Mouse (Mus musculus): ENCODE data around the gene A030014E15Rik. TPM values are rescaled to one million over a fixed set of nuclear protein-coding genes. Genes with fewer than 3 reads are reported as not detected.
"Not testable (repeated sequence)": the region's sequence is repeated elsewhere in the genome, so short reads cannot be mapped to it uniquely, and the experiment has no call there.

A030014E15Rik gene
- polyA plus RNA-seq (2015; fragmentation: Nextera tagmentation; extraction: Ambion mirVana) = not detected in 2 replicates

GRCm38 (mm10) chr1:82924650-82925049 is at the start of gene A030014E15Rik:
A030014E15Rik (plus strand) TSS chr1:82924917.
- Histone ChIP-seq H3K4me3 (ENCODE audit: low read length) (no peak within 1 kb of the TSS), H3K27me3 (ENCODE audit: insufficient read depth, low read length) (no peaks in the 10 kb centered on the region), H3K9me3 (ENCODE audit: low read length) (no peaks in the 10 kb centered on the region), H3K9ac (replicated peaks; ENCODE audit: low read length) (no peak within 1 kb of the TSS), H3K4me2 (replicated peaks; ENCODE audit: low read depth, low read length) (no peak within 1 kb of the TSS), H3K27ac (ENCODE audit: low read length) (no peak within 1 kb of the TSS), H3K4me1 (ENCODE audit: insufficient read depth, low read length) (no peaks in the 10 kb centered on the region), H3K36me3 (ENCODE audit: insufficient read depth, low read length) (no peaks in the 10 kb centered on the region)
- whole genome bisulfite sequencing = 86% methylated on average over 6 of the region's 6 CpGs
- no peak for ATAC-seq (ENCODE audit: low FRiP score, low TSS enrichment)

- Histone ChIP-seq H3K36me3 (ENCODE audit: insufficient read depth, low read length) (peaks cover 34% of the 10 kb centered on the region), H3K9ac (replicated peaks; ENCODE audit: low read length) (no peak overlapping the region), H3K4me1 (ENCODE audit: insufficient read depth, low read length) (no peaks in the 10 kb centered on the region), H3K4me2 (replicated peaks; ENCODE audit: low read depth, low read length) (no peak overlapping the region), H3K27me3 (ENCODE audit: insufficient read depth, low read length) (no peaks in the 10 kb centered on the region), H3K27ac (ENCODE audit: low read length) (no peak overlapping the region), H3K4me3 (ENCODE audit: low read length) (no peak overlapping the region), H3K9me3 (ENCODE audit: low read length) (no peaks in the 10 kb centered on the region)
- 75% methylated on average over 2 of the region's 2 CpGs for WGBS
- no peak for ATAC-seq (ENCODE audit: low FRiP score, low TSS enrichment)
Measured at GRCm38 (mm10) chr1:82879172-82879571, 45.5 kb upstream of the A030014E15Rik start.

- no peaks in the 10 kb centered on the region for H3K27me3 ChIP-seq (ENCODE audit: insufficient read depth, low read length)
- no peak overlapping the region for H3K9ac ChIP-seq (replicated peaks; ENCODE audit: low read length)
- H3K27ac ChIP-seq (ENCODE audit: low read length) = no peak overlapping the region
- no peak overlapping the region for H3K4me3 ChIP-seq (ENCODE audit: low read length)
- whole genome bisulfite sequencing = 88% methylated on average over 8 of the region's 8 CpGs
- H3K4me2 ChIP-seq (replicated peaks; ENCODE audit: low read depth, low read length) = no peak overlapping the region
- H3K4me1 ChIP-seq (ENCODE audit: insufficient read depth, low read length) = no peaks in the 10 kb centered on the region
- ATAC-seq (ENCODE audit: low FRiP score, low TSS enrichment) = no peak
- peaks cover 33% of the 10 kb centered on the region for H3K36me3 ChIP-seq (ENCODE audit: insufficient read depth, low read length)
- H3K9me3 ChIP-seq (ENCODE audit: low read length) = no peaks in the 10 kb centered on the region
Measured at GRCm38 (mm10) chr1:82880196-82880595, 44.5 kb upstream of the A030014E15Rik start.

GRCm38 (mm10) chr1:82893269-82893668 is 31.4 kb upstream of the A030014E15Rik start:
- Histone ChIP-seq H3K36me3 (ENCODE audit: insufficient read depth, low read length) (peaks cover 20% of the 10 kb centered on the region), H3K27ac (ENCODE audit: low read length) (no peak overlapping the region), H3K4me3 (ENCODE audit: low read length) (no peak overlapping the region), H3K4me1 (ENCODE audit: insufficient read depth, low read length) (no peaks in the 10 kb centered on the region), H3K9ac (replicated peaks; ENCODE audit: low read length) (no peak overlapping the region), H3K4me2 (replicated peaks; ENCODE audit: low read depth, low read length) (no peak overlapping the region), H3K9me3 (ENCODE audit: low read length) (no peaks in the 10 kb centered on the region), H3K27me3 (ENCODE audit: insufficient read depth, low read length) (no peaks in the 10 kb centered on the region)
- 93% methylated on average over 7 of the region's 7 CpGs for WGBS
- ATAC-seq (ENCODE audit: low FRiP score, low TSS enrichment) = no peak

- Histone ChIP-seq H3K27ac (ENCODE audit: low read length) (no peak overlapping the region), H3K4me1 (ENCODE audit: insufficient read depth, low read length) (no peaks in the 10 kb centered on the region), H3K9ac (replicated peaks; ENCODE audit: low read length) (no peak overlapping the region), H3K4me3 (ENCODE audit: low read length) (no peak overlapping the region), H3K4me2 (replicated peaks; ENCODE audit: low read depth, low read length) (no peak overlapping the region), H3K27me3 (ENCODE audit: insufficient read depth, low read length) (no peaks in the 10 kb centered on the region), H3K36me3 (ENCODE audit: insufficient read depth, low read length) (peaks cover 13% of the 10 kb centered on the region), H3K9me3 (ENCODE audit: low read length) (no peaks in the 10 kb centered on the region)
- 96% methylated on average over 1 of the region's 1 CpGs for WGBS
- no peak for ATAC-seq (ENCODE audit: low FRiP score, low TSS enrichment)
Measured at GRCm38 (mm10) chr1:82900567-82900966, 24.1 kb upstream of the A030014E15Rik start.

GRCm38 (mm10) chr1:82901201-82901600 is 23.5 kb upstream of the A030014E15Rik start:
- H3K27me3 ChIP-seq (ENCODE audit: insufficient read depth, low read length) = no peaks in the 10 kb centered on the region
- no peak for ATAC-seq (ENCODE audit: low FRiP score, low TSS enrichment)
- no peaks in the 10 kb centered on the region for H3K4me1 ChIP-seq (ENCODE audit: insufficient read depth, low read length)
- no peaks in the 10 kb centered on the region for H3K9me3 ChIP-seq (ENCODE audit: low read length)
- H3K27ac ChIP-seq (ENCODE audit: low read length) = no peak overlapping the region
- WGBS = 89% methylated on average over 3 of the region's 3 CpGs
- H3K36me3 ChIP-seq (ENCODE audit: insufficient read depth, low read length) = peaks cover 13% of the 10 kb centered on the region
- no peak overlapping the region for H3K4me2 ChIP-seq (replicated peaks; ENCODE audit: low read depth, low read length)
- H3K9ac ChIP-seq (replicated peaks; ENCODE audit: low read length) = no peak overlapping the region
- no peak overlapping the region for H3K4me3 ChIP-seq (ENCODE audit: low read length)

GRCm38 (mm10) chr1:82905886-82906285 is 18.8 kb upstream of the A030014E15Rik start:
- Histone ChIP-seq H3K9me3 (ENCODE audit: low read length) (no peaks in the 10 kb centered on the region), H3K36me3 (ENCODE audit: insufficient read depth, low read length) (peaks cover 6% of the 10 kb centered on the region; the same call in 1 of the 2 replicates), H3K9ac (replicated peaks; ENCODE audit: low read length) (no peak overlapping the region), H3K4me2 (replicated peaks; ENCODE audit: low read depth, low read length) (no peak overlapping the region), H3K27me3 (ENCODE audit: insufficient read depth, low read length) (no peaks in the 10 kb centered on the region), H3K4me3 (ENCODE audit: low read length) (no peak overlapping the region), H3K27ac (ENCODE audit: low read length) (no peak overlapping the region), H3K4me1 (ENCODE audit: insufficient read depth, low read length) (no peaks in the 10 kb centered on the region)
- 83% methylated on average over 3 of the region's 3 CpGs for WGBS
- no peak for ATAC-seq (ENCODE audit: low FRiP score, low TSS enrichment)

GRCm38 (mm10) chr1:82913025-82913424 is 11.7 kb upstream of the A030014E15Rik start, which contains the start of gene A030005L19Rik:
A030005L19Rik (plus strand) TSS chr1:82913325.
- no peak for ATAC-seq (ENCODE audit: low FRiP score, low TSS enrichment)
- WGBS = 84% methylated on average over 3 of the region's 3 CpGs
- no peaks in the 10 kb centered on the region for H3K9me3 ChIP-seq (ENCODE audit: low read length)
- H3K4me3 ChIP-seq (ENCODE audit: low read length) = no peak within 1 kb of the TSS
- no peaks in the 10 kb centered on the region for H3K27me3 ChIP-seq (ENCODE audit: insufficient read depth, low read length)
- H3K4me2 ChIP-seq (replicated peaks; ENCODE audit: low read depth, low read length) = no peak within 1 kb of the TSS
- H3K4me1 ChIP-seq (ENCODE audit: insufficient read depth, low read length) = no peaks in the 10 kb centered on the region
- no peak within 1 kb of the TSS for H3K27ac ChIP-seq (ENCODE audit: low read length)
- H3K9ac ChIP-seq (replicated peaks; ENCODE audit: low read length) = no peak within 1 kb of the TSS
- no peaks in the 10 kb centered on the region for H3K36me3 ChIP-seq (ENCODE audit: insufficient read depth, low read length)

- 94% methylated on average over 5 of the region's 5 CpGs for WGBS
- H3K36me3 ChIP-seq (ENCODE audit: insufficient read depth, low read length); H3K9ac ChIP-seq (replicated peaks; ENCODE audit: low read length); H3K4me2 ChIP-seq (replicated peaks; ENCODE audit: low read depth, low read length); H3K27me3 ChIP-seq (ENCODE audit: insufficient read depth, low read length); H3K27ac ChIP-seq (ENCODE audit: low read length); H3K9me3 ChIP-seq (ENCODE audit: low read length); H3K4me1 ChIP-seq (ENCODE audit: insufficient read depth, low read length); ATAC-seq (ENCODE audit: low FRiP score, low TSS enrichment); H3K4me3 ChIP-seq (ENCODE audit: low read length): not testable (repeated sequence)
Measured at GRCm38 (mm10) chr1:82913434-82913833, 11.3 kb upstream of the A030014E15Rik start.

- H3K9me3 ChIP-seq (ENCODE audit: low read length); H3K4me3 ChIP-seq (ENCODE audit: low read length); H3K9ac ChIP-seq (replicated peaks; ENCODE audit: low read length); H3K27ac ChIP-seq (ENCODE audit: low read length); H3K36me3 ChIP-seq (ENCODE audit: insufficient read depth, low read length); H3K4me1 ChIP-seq (ENCODE audit: insufficient read depth, low read length); H3K4me2 ChIP-seq (replicated peaks; ENCODE audit: low read depth, low read length); ATAC-seq (ENCODE audit: low FRiP score, low TSS enrichment); H3K27me3 ChIP-seq (ENCODE audit: insufficient read depth, low read length): not testable (repeated sequence)
- WGBS = 77% methylated on average over 2 of the region's 3 CpGs
Measured at GRCm38 (mm10) chr1:82930558-82930957, 5.8 kb downstream of the A030014E15Rik start.

All from kidney, embryonic 16.5 days (tissue).